Mouse (Mus musculus): ENCODE results near the gene Zic5. TPM values are rescaled to one million over a fixed set of nuclear protein-coding genes. Genes with fewer than 3 reads are reported as not detected.

The Zic5 gene
- polyA plus RNA-seq (2014; fragmentation: Illumina TruSeq; extraction: RNeasy Lipid Tissue Mini Kit (QIAGEN cat#74804); ENCODE audit: insufficient read depth, low read depth, low replicate concordance): not detected

GRCm38 (mm10) chr14:122464763-122465741 lies at the start of gene Zic5:
Gene Zic5 (minus strand): TSS chr14:122465677.

GRCm38 (mm10) chr14:122490441-122491328 lies 25.2 kb upstream of the Zic5 start, which contains the start of gene Gm10837:
Gene Gm10837 (plus strand): TSS chr14:122490586.

GRCm38 (mm10) chr14:122474891-122475556 lies 9.5 kb upstream of the Zic5 start, which contains the start of gene Zic2:
Gene Zic2 (plus strand): TSS chr14:122475435.

GRCm38 (mm10) chr14:122450496-122451382 lies 14.7 kb downstream of the Zic5 start, which contains the start of gene Gm5089:
Gene Gm5089 (minus strand): TSS chr14:122451115.

Other genes starting within 250 kb of the Zic5 start
- gene Gm5089, start 14.6 kb downstream of the Zic5 start, polyA plus RNA-seq (2014; fragmentation: Illumina TruSeq; extraction: RNeasy Lipid Tissue Mini Kit (QIAGEN cat#74804); ENCODE audit: insufficient read depth, low read depth, low replicate concordance): not detected
- not detected for gene Zic2, start 9.8 kb upstream of the Zic5 start, polyA plus RNA-seq (2014; fragmentation: Illumina TruSeq; extraction: RNeasy Lipid Tissue Mini Kit (QIAGEN cat#74804); ENCODE audit: insufficient read depth, low read depth, low replicate concordance)
- gene Gm10837, start 24.9 kb upstream of the Zic5 start, polyA plus RNA-seq (2014; fragmentation: Illumina TruSeq; extraction: RNeasy Lipid Tissue Mini Kit (QIAGEN cat#74804); ENCODE audit: insufficient read depth, low read depth, low replicate concordance): not detected
- gene Pcca, start 68.6 kb upstream of the Zic5 start, polyA plus RNA-seq (2014; fragmentation: Illumina TruSeq; extraction: RNeasy Lipid Tissue Mini Kit (QIAGEN cat#74804); ENCODE audit: insufficient read depth, low read depth, low replicate concordance): 31.4 TPM

Data from lung, adult 10 weeks (tissue).